Mouse (Mus musculus): ENCODE measurements at regions not wholly inside any gene's neighbourhood (a gene's known extent, or its start where the extent isn't known, plus 50 kb on each side); places are given as distances from the start of the nearest gene placed in this dataset.

DNA sequence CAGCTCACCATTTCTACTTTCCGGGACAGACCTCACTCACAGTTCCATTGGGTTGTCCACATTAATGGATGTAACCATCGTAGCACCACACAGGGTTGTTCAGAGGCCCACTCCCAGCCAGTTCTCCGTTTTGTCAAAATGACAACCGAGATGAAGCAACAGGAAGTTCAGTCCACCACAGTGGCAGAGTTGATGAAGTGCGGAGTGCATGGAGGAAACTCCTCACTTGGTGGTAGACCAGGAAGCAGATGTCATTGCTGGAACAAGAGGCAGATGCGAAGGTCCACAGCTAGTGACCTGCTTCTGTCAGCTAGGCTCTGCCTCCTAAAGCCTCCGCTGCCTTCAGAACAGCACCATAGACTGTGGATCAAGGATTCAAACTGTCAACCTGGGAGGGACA, 59.5 kb upstream of the Dhx15 start:
- Histone ChIP-seq H3K9ac (ENCODE audit: insufficient read depth, low read depth, low read length, poor library complexity, severe bottlenecking) (no peak overlapping the region), H3K36me3 (ENCODE audit: control insufficient read depth, insufficient read depth, low read length, poor library complexity, severe bottlenecking) (no peaks in the 10 kb centered on the region), H3K9me3 (ENCODE audit: control insufficient read depth, insufficient read depth, low read depth, low read length) (no peaks in the 10 kb centered on the region), H3K4me1 (ENCODE audit: control insufficient read depth in 2 of 2, insufficient read depth in 2 of 2, low read length in 2 of 2, poor library complexity in 1 of 2) (0 out of 4 replicates have a peak, but pooled peaks cover 0 to 2% of the 10 kb centered on the region in 2 experiments), H3K27ac (ENCODE audit: insufficient read depth, low read depth, low read length, poor library complexity, severe bottlenecking) (no peak overlapping the region), H3K4me3 (ENCODE audit: insufficient read depth in 1 of 2, low read depth in 1 of 2, low read length in 2 of 2, poor library complexity in 1 of 2, severe bottlenecking in 1 of 2) (no peak overlapping the region)
- DNase-seq (ENCODE audit: low read depth, low spot score): no peak
- no peak for TF ChIP-seq CHD2 (IDR thresholded peaks at IDR 0.05; ENCODE audit: low read depth, low read length)
- no peak for TF ChIP-seq ZC3H11A (IDR thresholded peaks at IDR 0.05; ENCODE audit: borderline replicate concordance, low read depth, low read length)
- no peak for TF ChIP-seq MAFK (IDR thresholded peaks at IDR 0.05; ENCODE audit: insufficient read depth, low read depth, low read length)
- in situ Hi-C loops (cut with MboI; ENCODE audit: low sequenced_read_pairs in 2 of 2, unreplicated experiment in 2 of 2): no loop called here

DNA sequence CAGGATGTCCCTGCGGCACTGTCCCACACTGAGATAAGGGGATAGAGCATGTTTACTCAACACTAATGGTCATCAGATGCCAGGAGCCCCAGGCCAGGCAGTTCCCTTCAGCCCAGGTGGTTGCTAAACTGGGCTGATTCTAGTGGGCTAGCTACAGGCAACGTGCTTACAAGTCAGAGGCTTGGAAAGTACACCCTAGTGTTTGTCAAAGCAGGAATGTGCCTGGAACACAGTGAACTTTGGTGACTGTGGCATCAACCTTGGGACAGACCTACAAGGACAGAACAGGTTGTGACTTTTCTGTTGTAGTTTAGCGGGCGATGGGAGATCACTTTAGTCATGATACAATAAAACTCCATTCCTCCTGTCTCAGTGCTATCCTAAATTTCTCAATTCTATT, 53.6 kb upstream of the Dhx15 start:
- TF ChIP-seq ZNF384 (IDR thresholded peaks at IDR 0.05; ENCODE audit: low read depth, low read length) (no peak), ZC3H11A (IDR thresholded peaks at IDR 0.05; ENCODE audit: borderline replicate concordance, low read depth, low read length) (no peak), HCFC1 (IDR thresholded peaks at IDR 0.05; ENCODE audit: borderline replicate concordance, insufficient read depth, low read length) (no peak), CHD2 (IDR thresholded peaks at IDR 0.05; ENCODE audit: low read depth, low read length) (no peak), MAFK (IDR thresholded peaks at IDR 0.05; ENCODE audit: insufficient read depth, low read depth, low read length) (no peak)
- Histone ChIP-seq H3K36me3 (ENCODE audit: control insufficient read depth, insufficient read depth, low read length, poor library complexity, severe bottlenecking) (no peaks in the 10 kb centered on the region), H3K4me3 (ENCODE audit: insufficient read depth in 1 of 2, low read depth in 1 of 2, low read length in 2 of 2, poor library complexity in 1 of 2, severe bottlenecking in 1 of 2) (no peak overlapping the region), H3K9me3 (ENCODE audit: control insufficient read depth, insufficient read depth, low read depth, low read length) (no peaks in the 10 kb centered on the region), H3K9ac (ENCODE audit: insufficient read depth, low read depth, low read length, poor library complexity, severe bottlenecking) (no peak overlapping the region), H3K27ac (ENCODE audit: insufficient read depth, low read depth, low read length, poor library complexity, severe bottlenecking) (no peak overlapping the region), H3K4me1 (ENCODE audit: control insufficient read depth in 2 of 2, insufficient read depth in 2 of 2, low read length in 2 of 2, poor library complexity in 1 of 2) (no peaks in the 10 kb centered on the region)
- in situ Hi-C loops (cut with MboI; ENCODE audit: low sequenced_read_pairs in 2 of 2, unreplicated experiment in 2 of 2): no loop called here
- DNase-seq (ENCODE audit: low read depth, low spot score): no peak

DNA sequence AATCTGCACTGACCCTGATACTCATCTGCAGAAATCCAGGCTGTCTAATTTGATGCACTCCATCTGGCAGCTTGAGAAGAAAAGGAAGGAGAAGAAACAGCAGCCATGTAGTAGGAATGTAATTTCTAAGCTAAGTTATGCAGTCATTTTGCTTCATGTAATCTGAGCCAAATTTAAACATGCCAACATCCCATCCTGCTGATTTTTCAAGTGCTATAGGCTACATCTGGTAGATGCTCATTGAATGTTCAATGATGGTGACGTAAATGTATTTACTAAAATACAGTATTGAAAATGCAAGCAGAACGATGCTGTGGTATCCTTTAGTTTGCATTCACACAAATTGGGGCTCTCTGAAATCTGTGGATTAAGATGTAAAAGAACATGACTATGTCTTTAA, 52.1 kb upstream of the Dhx15 start:
- in situ Hi-C loops (cut with MboI; ENCODE audit: low sequenced_read_pairs in 2 of 2, unreplicated experiment in 2 of 2): no loop called here
- no peak for TF ChIP-seq HCFC1 (IDR thresholded peaks at IDR 0.05; ENCODE audit: borderline replicate concordance, insufficient read depth, low read length)
- TF ChIP-seq CHD2 (IDR thresholded peaks at IDR 0.05; ENCODE audit: low read depth, low read length): no peak
- TF ChIP-seq ZC3H11A (IDR thresholded peaks at IDR 0.05; ENCODE audit: borderline replicate concordance, low read depth, low read length): no peak
- TF ChIP-seq ZNF384 (IDR thresholded peaks at IDR 0.05; ENCODE audit: low read depth, low read length): no peak
- TF ChIP-seq MAFK (IDR thresholded peaks at IDR 0.05; ENCODE audit: insufficient read depth, low read depth, low read length): no peak
- no peak overlapping the region for H3K27ac ChIP-seq (ENCODE audit: insufficient read depth, low read depth, low read length, poor library complexity, severe bottlenecking)
- no peak overlapping the region for H3K4me3 ChIP-seq (ENCODE audit: insufficient read depth in 1 of 2, low read depth in 1 of 2, low read length in 2 of 2, poor library complexity in 1 of 2, severe bottlenecking in 1 of 2)
- no peaks in the 10 kb centered on the region for H3K9me3 ChIP-seq (ENCODE audit: control insufficient read depth, insufficient read depth, low read depth, low read length)
- H3K4me1 ChIP-seq (ENCODE audit: control insufficient read depth in 2 of 2, insufficient read depth in 2 of 2, low read length in 2 of 2, poor library complexity in 1 of 2): peaks cover 2 to 3% of the 10 kb centered on the region in 2 experiments; a peak in 1 of 4 replicates
- DNase-seq (ENCODE audit: low read depth, low spot score): no peak
- H3K9ac ChIP-seq (ENCODE audit: insufficient read depth, low read depth, low read length, poor library complexity, severe bottlenecking): no peak overlapping the region
- H3K36me3 ChIP-seq (ENCODE audit: control insufficient read depth, insufficient read depth, low read length, poor library complexity, severe bottlenecking): no peaks in the 10 kb centered on the region

DNA sequence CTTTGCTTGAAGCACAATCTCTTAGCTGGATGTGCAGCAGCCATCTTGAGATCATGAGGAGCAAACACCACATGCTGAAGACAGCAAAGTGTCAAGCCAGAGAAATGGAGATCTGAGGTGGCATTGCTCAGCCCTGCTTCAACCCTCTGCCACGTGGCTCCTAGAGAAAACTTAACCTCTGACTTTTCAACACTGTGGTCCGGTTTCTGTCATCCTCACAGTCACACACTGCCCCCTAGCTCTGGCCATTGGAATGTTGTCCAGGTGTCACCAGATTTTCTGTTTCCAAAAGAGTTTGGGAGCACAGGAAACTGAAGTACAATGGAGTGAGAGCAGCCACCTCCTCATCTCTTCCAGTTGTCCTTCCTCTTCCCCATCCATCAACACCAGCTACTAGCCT, 50.2 kb upstream of the Dhx15 start:
- H3K4me1 ChIP-seq (ENCODE audit: control insufficient read depth in 2 of 2, insufficient read depth in 2 of 2, low read length in 2 of 2, poor library complexity in 1 of 2): peaks cover 2 to 3% of the 10 kb centered on the region in 2 experiments; a peak in 1 of 4 replicates
- in situ Hi-C loops (cut with MboI; ENCODE audit: low sequenced_read_pairs in 2 of 2, unreplicated experiment in 2 of 2): no loop called here
- no peak overlapping the region for H3K9ac ChIP-seq (ENCODE audit: insufficient read depth, low read depth, low read length, poor library complexity, severe bottlenecking)
- DNase-seq (ENCODE audit: low read depth, low spot score): peak; percentile 43
- no peak overlapping the region for H3K27ac ChIP-seq (ENCODE audit: insufficient read depth, low read depth, low read length, poor library complexity, severe bottlenecking)
- H3K36me3 ChIP-seq (ENCODE audit: control insufficient read depth, insufficient read depth, low read length, poor library complexity, severe bottlenecking): no peaks in the 10 kb centered on the region
- TF ChIP-seq CHD2 (IDR thresholded peaks at IDR 0.05; ENCODE audit: low read depth, low read length) (no peak), ZC3H11A (IDR thresholded peaks at IDR 0.05; ENCODE audit: borderline replicate concordance, low read depth, low read length) (peak; percentile 29; the same call in 1 of the 2 replicates)
- no peaks in the 10 kb centered on the region for H3K9me3 ChIP-seq (ENCODE audit: control insufficient read depth, insufficient read depth, low read depth, low read length)
- no peak overlapping the region for H3K4me3 ChIP-seq (ENCODE audit: insufficient read depth in 1 of 2, low read depth in 1 of 2, low read length in 2 of 2, poor library complexity in 1 of 2, severe bottlenecking in 1 of 2)

Measured in ES-E14 (cell line).